Mouse (Mus musculus) embryonic facial prominence, embryonic 14.5 days (tissue): ENCODE data around the gene Hoxd10. TPM values are rescaled to one million over a fixed set of nuclear protein-coding genes. Genes with fewer than 3 reads are reported as not detected.

Experiments
- ATAC-seq: fragments of 200-750 bp; cut with Nextera tagmentation; 2 replicates; pipeline ENCODE4 v1.8.0; 2017; ENCODE audit warnings: low read depth, moderate number of reproducible peaks, moderate TSS enrichment
- DNase-seq: peaks from one replicate; pipeline ENCODE4 v3.0.0-alpha.2; 2015; ENCODE audit warnings: low spot score
- H3K27ac ChIP-seq: fragments of 300-500 bp; sonication (generic); replicated peaks from 2 replicates; pipeline ENCODE4 v1.5.1; 2014; ENCODE audit warnings: low read depth, mild to moderate bottlenecking, low read length, moderate library complexity
- H3K27me3 ChIP-seq: fragments of 300-500 bp; sonication (generic); replicated peaks from 2 replicates; pipeline ENCODE4 v1.6.1; 2014; ENCODE audit warnings: low read length; ENCODE audit not compliant: control insufficient read depth, insufficient read depth
- H3K36me3 ChIP-seq: fragments of 300-500 bp; sonication (generic); 2 replicates; pipeline ENCODE4 v1.6.1; 2014; ENCODE audit warnings: low read length, mixed read lengths; ENCODE audit not compliant: control insufficient read depth, insufficient read depth
- H3K4me1 ChIP-seq: fragments of 300-500 bp; sonication (generic); 2 replicates; pipeline ENCODE4 v1.6.1; 2014; ENCODE audit warnings: antibody characterized with exemption, low read length; ENCODE audit not compliant: control insufficient read depth, insufficient read depth
- H3K4me2 ChIP-seq: fragments of 300-500 bp; sonication (generic); 2 replicates; pipeline ENCODE4 v1.6.1; 2014; ENCODE audit warnings: low read depth, mild to moderate bottlenecking, low read length, moderate library complexity, mixed read lengths
- H3K4me3 ChIP-seq: fragments of 300-500 bp; sonication (generic); 2 replicates; pipeline ENCODE4 v1.5.1; 2014; ENCODE audit warnings: low read depth, mild to moderate bottlenecking, low read length
- H3K9ac ChIP-seq: fragments of 300-500 bp; sonication (generic); 2 replicates; pipeline ENCODE4 v1.6.1; 2014; ENCODE audit warnings: low read depth, mild to moderate bottlenecking, low read length, moderate library complexity, mixed read lengths
- H3K9me3 ChIP-seq: fragments of 300-500 bp; sonication (generic); 2 replicates; pipeline ENCODE4 v1.6.1; 2016; ENCODE audit warnings: low read length; ENCODE audit not compliant: control insufficient read depth
- WGBS: fragments of 180-500 bp; shearing (Covaris S2); extraction: QIAGEN DNeasy Blood & Tissue Kit; methylation state at CpG from one replicate; pipeline ENCODE4 v1.1.7; 2014; 5-methylcytosine and 5-hydroxymethylcytosine counted together
- polyA plus RNA-seq: library from polyadenylated mRNA; unstranded; fragments of >200 nt; fragmentation: Nextera tagmentation; extraction: Ambion mirVana; gene quantifications from 2 replicates; pipeline ENCODE4 v1.2.1, GENCODE M21; 2014

Hoxd10 gene
- polyA plus RNA-seq, 1 experiment from 2014 or later: 0.45 TPM

GRCm38 (mm10) chr2:74709465-74710419, 18.0 kb downstream of the Hoxd10 start:
- WGBS: 5% methylated on average over 5 of the region's 5 CpGs
- no peak for ATAC-seq

GRCm38 (mm10) chr2:74710929-74711543, 19.3 kb downstream of the Hoxd10 start:
- peaks cover 99% of the 10 kb centered on the region for H3K27me3 ChIP-seq
- no peak overlapping the region for H3K9ac ChIP-seq
- H3K36me3 ChIP-seq: no peaks in the 10 kb centered on the region

More at GRCm38 (mm10) chr2:74709465-74710419, 18.0 kb downstream of the Hoxd10 start:
- H3K4me2 ChIP-seq: no peak overlapping the region
- no peak overlapping the region for H3K27ac ChIP-seq
- peaks cover 9% of the 10 kb centered on the region; the same call in 1 of the 2 replicates for H3K4me1 ChIP-seq
- H3K4me3 ChIP-seq: no peak overlapping the region
- no peaks in the 10 kb centered on the region for H3K36me3 ChIP-seq
- H3K27me3 ChIP-seq: peaks cover 97% of the 10 kb centered on the region
- no peaks in the 10 kb centered on the region for H3K9me3 ChIP-seq
- DNase-seq: no peak
- H3K9ac ChIP-seq: no peak overlapping the region

DNA sequence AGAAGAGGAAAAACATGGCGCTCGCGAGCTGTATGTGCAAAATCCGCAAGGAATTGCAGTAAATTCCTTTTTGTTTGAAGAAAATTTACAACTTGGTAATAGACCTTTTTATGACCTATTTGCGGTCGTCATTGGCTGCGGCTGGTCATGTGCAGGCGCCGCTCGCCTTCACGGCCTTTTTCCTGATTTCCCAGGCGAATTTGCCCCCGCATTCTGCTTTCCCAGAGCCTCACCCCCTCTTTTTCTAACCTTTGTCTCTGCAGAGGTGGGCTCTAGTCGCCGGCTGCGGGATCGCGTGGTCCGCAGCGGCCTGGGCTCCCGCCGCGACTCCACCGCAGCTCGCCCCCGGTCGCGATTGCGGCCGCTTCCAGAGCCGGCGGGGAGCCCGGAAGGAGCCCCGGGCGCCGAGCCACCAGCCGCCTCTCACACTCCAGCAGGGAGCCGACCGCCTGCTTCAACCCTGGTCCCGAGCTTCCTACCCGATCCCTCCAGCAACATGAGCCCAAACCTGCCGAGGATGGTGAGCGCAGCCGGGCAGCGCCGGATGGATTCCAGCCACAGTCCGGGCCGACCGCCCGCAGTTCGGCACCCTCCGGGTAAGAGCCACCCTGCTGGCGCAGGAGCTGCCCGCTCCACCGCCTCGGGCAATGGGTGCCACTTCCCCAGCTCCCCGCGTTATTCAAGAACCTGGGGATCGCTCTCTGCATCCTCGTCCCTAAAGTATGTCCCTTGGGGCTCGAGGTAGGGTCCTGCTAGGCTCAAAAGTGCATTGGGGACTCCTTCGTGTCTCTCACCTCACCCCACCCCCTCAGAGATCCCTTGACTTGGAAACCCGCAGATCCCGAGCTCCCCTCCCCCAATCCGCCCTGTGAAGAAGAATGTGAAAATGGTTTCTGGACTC, 20.2 kb downstream of the Hoxd10 start, which contains the start of the genes Hoxd3 and Hoxd4:
Hoxd3 (plus strand) TSS at position 207 of the 901 bp plus-strand sequence.
Hoxd4 (plus strand) TSS at position 209 of the 901 bp plus-strand sequence.
- DNase-seq (no peak), ATAC-seq (no peak)
- H3K4me2 ChIP-seq: peak within 1 kb of the TSS; percentile 53
- H3K9me3 ChIP-seq: no peaks in the 10 kb centered on the region
- WGBS: 1% methylated on average over 48 of the region's 65 CpGs
- peak within 1 kb of the TSS; percentile 51 for H3K9ac ChIP-seq
- H3K4me3 ChIP-seq: peak within 1 kb of the TSS; percentile 42
- H3K4me1 ChIP-seq: peaks cover 2% of the 10 kb centered on the region; the same call in 1 of the 2 replicates
- H3K27me3 ChIP-seq: peaks cover 99% of the 10 kb centered on the region
- no peaks in the 10 kb centered on the region for H3K36me3 ChIP-seq
- 0 out of 2 replicates have a peak within 1 kb of the TSS, but pooled peaks have one; percentile 13 for H3K27ac ChIP-seq

More at GRCm38 (mm10) chr2:74710929-74711543, 19.3 kb downstream of the Hoxd10 start:
- ATAC-seq (no peak), DNase-seq (no peak)
- Histone ChIP-seq H3K4me3 (peak overlapping the region; percentile 42; the same call in 1 of the 2 replicates), H3K4me1 (peaks cover 2% of the 10 kb centered on the region; the same call in 1 of the 2 replicates), H3K27ac (no peak overlapping the region), H3K4me2 (peak overlapping the region; percentile 21), H3K9me3 (no peaks in the 10 kb centered on the region)
- 2% methylated on average over 16 of the region's 16 CpGs for WGBS

DNA sequence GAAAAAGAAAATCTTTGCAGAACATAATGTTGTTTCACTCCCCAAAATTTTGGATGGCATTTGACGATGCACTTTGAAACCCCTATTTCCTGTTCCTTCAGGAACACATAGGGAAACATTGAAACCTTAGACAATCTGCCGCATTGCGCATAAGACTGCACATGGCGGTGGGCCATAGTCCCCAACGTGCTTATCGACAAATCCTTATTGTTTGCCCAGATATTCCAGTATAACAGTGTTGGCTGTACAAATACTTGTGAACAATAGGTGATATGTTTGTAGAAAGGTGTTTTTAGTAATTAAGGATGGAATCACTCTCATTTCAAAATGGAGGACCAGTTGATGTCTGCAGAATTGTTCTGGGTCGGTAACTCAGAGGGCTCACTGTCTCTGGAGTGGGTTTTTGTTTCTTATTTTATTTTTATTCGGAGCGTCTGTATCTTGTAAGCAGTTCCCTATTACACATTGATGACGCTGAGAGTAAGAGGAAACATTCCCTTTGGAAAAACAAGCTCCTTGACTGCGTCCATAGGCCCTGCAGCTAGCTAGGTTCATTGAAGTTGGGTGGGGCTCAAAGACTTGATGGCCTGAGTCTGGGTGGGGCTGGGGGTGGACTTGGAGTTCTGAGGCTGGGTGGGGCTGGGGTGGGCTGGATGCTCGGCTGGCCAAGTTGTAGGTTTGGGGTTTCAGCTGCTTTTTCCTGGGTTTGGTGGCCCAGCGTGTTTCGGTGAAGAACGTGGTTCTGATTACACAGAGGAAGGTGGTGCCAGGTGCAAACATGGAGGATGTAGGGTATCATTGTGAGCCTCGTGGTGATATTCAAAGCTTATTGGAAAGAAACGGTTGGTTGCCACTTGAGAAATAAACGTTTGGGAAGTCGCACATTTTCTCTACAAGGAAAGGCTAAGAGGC, 21.8 kb downstream of the Hoxd10 start:
- Histone ChIP-seq H3K36me3 (no peaks in the 10 kb centered on the region), H3K9me3 (no peaks in the 10 kb centered on the region), H3K4me2 (peak overlapping the region; percentile 18; the same call in 1 of the 2 replicates), H3K4me3 (no peak overlapping the region), H3K9ac (no peak overlapping the region), H3K4me1 (peaks cover 2% of the 10 kb centered on the region; the same call in 1 of the 2 replicates), H3K27me3 (peaks cover 100% of the 10 kb centered on the region), H3K27ac (no peak overlapping the region)
- 7% methylated on average over 19 of the region's 19 CpGs for WGBS
- DNase-seq: no peak
- ATAC-seq: no peak

DNA sequence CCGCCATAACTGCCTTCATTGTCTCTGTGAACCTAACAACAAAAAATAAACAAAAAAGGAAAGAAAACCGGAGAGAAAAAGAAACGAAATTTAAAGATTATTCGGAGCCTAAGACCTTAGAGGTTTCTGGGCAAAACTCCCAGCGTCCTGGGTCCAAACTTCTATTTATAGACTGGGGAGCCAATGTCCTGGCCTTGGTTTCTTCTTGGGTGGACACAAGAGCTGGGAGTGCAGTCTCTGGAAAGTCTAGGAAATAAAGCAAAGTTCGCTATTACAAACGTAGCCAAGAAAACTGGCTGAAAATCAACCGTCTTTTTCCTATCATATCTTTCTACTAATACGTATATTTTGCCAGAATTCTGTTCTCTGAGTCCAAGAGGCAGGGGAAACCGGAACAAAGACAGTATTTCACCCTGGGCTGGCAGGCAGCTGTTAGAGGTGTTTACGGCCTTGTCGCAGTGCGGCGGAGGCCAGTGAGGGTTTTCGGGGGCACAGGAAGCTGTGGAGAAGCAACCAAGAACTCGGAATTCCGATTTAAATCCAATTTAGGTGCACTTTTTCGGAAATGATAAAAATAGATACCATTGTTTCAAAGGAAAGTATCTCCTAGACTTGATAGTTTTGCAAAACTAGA, 22.5 kb downstream of the Hoxd10 start:
- H3K9me3 ChIP-seq: no peaks in the 10 kb centered on the region
- no peak overlapping the region for H3K9ac ChIP-seq
- no peaks in the 10 kb centered on the region for H3K36me3 ChIP-seq
- peaks cover 100% of the 10 kb centered on the region for H3K27me3 ChIP-seq
- WGBS: 5% methylated on average over 18 of the region's 18 CpGs
- no peak overlapping the region; the same call in 1 of the 2 replicates for H3K27ac ChIP-seq
- H3K4me1 ChIP-seq: peaks cover 2% of the 10 kb centered on the region; the same call in 1 of the 2 replicates
- H3K4me3 ChIP-seq: no peak overlapping the region
- ATAC-seq (no peak), DNase-seq (no peak)
- H3K4me2 ChIP-seq: peak overlapping the region; percentile 18; the same call in 1 of the 2 replicates

DNA sequence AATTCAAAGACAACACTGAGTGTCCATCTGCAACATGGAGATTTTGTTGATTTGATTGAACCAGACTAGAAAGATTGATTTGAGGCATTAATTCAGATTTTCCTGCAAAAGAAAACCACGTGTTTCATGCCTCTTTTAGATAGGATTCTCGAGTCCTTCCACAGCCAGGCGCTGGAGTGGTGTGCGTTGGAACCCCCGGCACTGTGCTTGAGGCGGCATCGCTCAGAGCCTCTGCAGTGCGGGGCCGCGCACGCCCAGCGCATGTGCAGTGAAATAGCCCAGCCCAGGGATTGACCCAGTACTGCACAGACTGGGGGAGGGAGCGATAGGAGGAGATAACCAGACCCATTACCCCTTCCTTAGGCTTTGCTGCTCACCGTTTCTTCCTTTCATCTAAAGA, 23.2 kb downstream of the Hoxd10 start:
- H3K27me3 ChIP-seq: peaks cover 100% of the 10 kb centered on the region
- no peak overlapping the region for H3K4me3 ChIP-seq
- no peak for DNase-seq
- ATAC-seq: no peak
- peak overlapping the region; percentile 18; the same call in 1 of the 2 replicates for H3K4me2 ChIP-seq
- no peaks in the 10 kb centered on the region for H3K36me3 ChIP-seq
- peaks cover 2% of the 10 kb centered on the region; the same call in 1 of the 2 replicates for H3K4me1 ChIP-seq
- H3K27ac ChIP-seq: no peak overlapping the region
- no peak overlapping the region for H3K9ac ChIP-seq
- WGBS: 2% methylated on average over 14 of the region's 14 CpGs
- no peaks in the 10 kb centered on the region for H3K9me3 ChIP-seq
